Mouse (Mus musculus): ENCODE data around the gene Mturn. TPM values are rescaled to one million over a fixed set of nuclear protein-coding genes. Genes with fewer than 3 reads are reported as not detected.
A peak's percentile ranks its signal among the peaks of the same experiment; 100 is the strongest.

Gene Mturn
- polyA plus RNA-seq, 1 experiment from 2014 or later: 129 TPM

DNA sequence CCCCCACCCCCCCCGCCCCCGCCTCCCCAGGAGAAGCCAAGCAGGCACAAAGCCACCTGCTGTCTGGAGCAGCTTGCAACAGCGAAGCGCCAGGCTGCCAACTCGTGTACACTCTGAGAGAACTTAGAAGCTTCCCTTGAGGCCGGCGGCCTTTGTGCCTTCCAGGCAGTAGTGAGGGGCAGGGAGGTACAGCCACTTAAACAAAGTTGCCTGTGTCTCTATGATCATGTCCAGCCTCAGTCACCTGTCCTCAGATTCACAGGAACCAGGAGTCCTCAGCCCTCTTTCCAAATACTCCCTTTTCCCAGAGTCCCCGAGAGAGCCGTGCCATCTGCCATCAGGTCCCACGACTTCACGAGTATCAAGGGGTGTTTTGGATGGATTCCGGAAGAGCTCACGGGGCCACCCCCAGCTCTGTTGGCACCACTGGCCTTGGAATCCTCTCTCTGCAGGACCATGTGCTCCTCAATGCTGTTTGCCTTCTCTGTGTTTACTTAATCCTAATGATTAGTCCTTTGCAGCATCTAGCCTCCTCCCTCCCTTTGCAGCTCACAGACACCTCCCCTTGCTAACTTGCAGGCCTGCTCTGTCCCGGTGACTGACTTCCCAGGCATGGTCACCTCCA, 38.4 kb downstream of the Mturn start:
- Histone ChIP-seq H3K27me3 (no peaks in the 10 kb centered on the region), H3K4me3 (no peak overlapping the region), H3K4me1 (peaks cover 18% of the 10 kb centered on the region), H3K4me2 (replicated peaks) (0 out of 2 replicates have a peak overlapping the region, but pooled peaks have one; percentile 5), H3K9me3 (no peaks in the 10 kb centered on the region), H3K9ac (replicated peaks) (no peak overlapping the region), H3K36me3 (no peaks in the 10 kb centered on the region), H3K27ac (replicated peaks) (peak overlapping the region; percentile 84)
- 23% methylated on average over 14 of the region's 14 CpGs for WGBS
- peak; percentile 82 for ATAC-seq (replicated peaks)

GRCm38 (mm10) chr6:54720512-54721251, 39.3 kb downstream of the Mturn start:
- no peaks in the 10 kb centered on the region for H3K9me3 ChIP-seq
- no peaks in the 10 kb centered on the region for H3K27me3 ChIP-seq
- H3K4me3 ChIP-seq: no peak overlapping the region
- 56% methylated on average over 9 of the region's 9 CpGs for WGBS
- peak overlapping the region; percentile 84 for H3K27ac ChIP-seq (replicated peaks)
- no peak overlapping the region for H3K4me2 ChIP-seq (replicated peaks)
- H3K4me1 ChIP-seq: peaks cover 18% of the 10 kb centered on the region
- H3K9ac ChIP-seq (replicated peaks): no peak overlapping the region
- no peak for ATAC-seq (replicated peaks)
- H3K36me3 ChIP-seq: no peaks in the 10 kb centered on the region

DNA sequence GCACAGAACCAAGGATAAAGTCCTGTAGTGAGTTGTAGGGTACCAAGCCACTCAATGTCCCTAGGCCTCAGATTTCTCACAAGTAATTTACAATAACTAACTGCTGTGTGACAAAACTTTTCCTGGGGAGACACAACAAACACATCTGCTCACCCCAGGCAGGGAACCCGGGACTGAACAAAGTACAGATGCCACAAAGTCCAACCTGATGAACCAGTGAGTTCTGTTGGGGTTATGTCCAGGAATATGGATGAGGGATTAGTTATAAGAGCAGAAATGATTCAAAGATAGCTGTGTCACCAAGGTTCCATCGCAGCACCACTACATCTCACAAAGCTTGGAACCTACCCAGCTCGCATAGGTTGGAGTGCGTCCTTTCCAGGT, 39.8 kb downstream of the Mturn start:
- Histone ChIP-seq H3K4me3 (no peak overlapping the region), H3K4me1 (peaks cover 18% of the 10 kb centered on the region), H3K9ac (replicated peaks) (no peak overlapping the region), H3K27ac (replicated peaks) (no peak overlapping the region), H3K4me2 (replicated peaks) (no peak overlapping the region), H3K9me3 (no peaks in the 10 kb centered on the region), H3K27me3 (no peaks in the 10 kb centered on the region), H3K36me3 (no peaks in the 10 kb centered on the region)
- no peak for ATAC-seq (replicated peaks)
- WGBS: 90% methylated on average over 4 of the region's 4 CpGs

DNA sequence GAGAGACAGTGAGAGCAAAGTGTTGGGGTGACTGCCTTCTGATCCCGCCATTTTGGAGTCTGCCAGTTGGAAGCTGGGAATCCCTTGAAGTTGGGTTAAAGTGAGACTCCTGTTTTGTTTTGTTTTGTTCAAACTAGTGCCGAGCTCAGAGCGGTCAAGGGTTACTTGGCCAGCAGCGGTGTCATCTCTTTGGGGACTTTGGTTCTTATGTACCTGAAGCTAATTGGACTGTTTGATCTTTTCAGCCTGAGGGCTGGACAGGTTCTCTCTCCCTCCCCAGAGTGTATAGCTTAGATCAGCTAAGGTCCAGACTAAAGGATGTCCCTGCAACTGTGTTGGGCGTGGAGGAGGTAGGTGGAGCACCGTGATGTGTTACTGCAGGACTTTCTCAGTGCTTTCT, 44.9 kb downstream of the Mturn start:
- no peak for ATAC-seq (replicated peaks)

DNA sequence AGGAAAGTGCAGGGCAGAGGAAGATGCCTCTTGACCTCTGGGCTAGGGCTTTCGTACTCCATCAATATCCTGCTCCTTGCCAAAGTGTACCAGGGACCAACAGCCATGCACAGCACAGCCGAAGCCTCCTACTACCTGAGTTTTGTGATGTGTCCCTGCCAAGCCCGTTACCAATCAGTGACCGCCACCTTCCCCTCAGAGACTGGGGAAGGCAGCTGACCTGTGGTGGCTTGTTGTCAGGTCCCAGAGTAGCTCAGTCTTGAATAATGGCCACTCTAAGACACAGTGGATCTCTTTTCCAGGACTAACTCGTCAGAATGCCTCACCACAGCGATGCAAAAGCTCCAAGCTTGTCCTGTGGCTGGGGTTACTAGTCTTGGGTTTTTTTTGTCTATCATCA, 45.4 kb downstream of the Mturn start:
- Histone ChIP-seq H3K4me3 (no peak overlapping the region), H3K9me3 (no peaks in the 10 kb centered on the region), H3K9ac (replicated peaks) (no peak overlapping the region), H3K27me3 (no peaks in the 10 kb centered on the region), H3K27ac (replicated peaks) (no peak overlapping the region), H3K36me3 (no peaks in the 10 kb centered on the region), H3K4me2 (replicated peaks) (no peak overlapping the region), H3K4me1 (peaks cover 4% of the 10 kb centered on the region; the same call in 1 of the 2 replicates)
- no peak for ATAC-seq (replicated peaks)
- 88% methylated on average over 6 of the region's 6 CpGs for whole genome bisulfite sequencing

More for the DNA sequence above, 44.9 kb downstream of the Mturn start:
- Histone ChIP-seq H3K9me3 (no peaks in the 10 kb centered on the region), H3K27ac (replicated peaks) (no peak overlapping the region), H3K36me3 (no peaks in the 10 kb centered on the region), H3K9ac (replicated peaks) (no peak overlapping the region), H3K4me3 (no peak overlapping the region), H3K4me2 (replicated peaks) (no peak overlapping the region), H3K4me1 (no peaks in the 10 kb centered on the region), H3K27me3 (no peaks in the 10 kb centered on the region)
- WGBS: 88% methylated on average over 6 of the region's 6 CpGs

DNA sequence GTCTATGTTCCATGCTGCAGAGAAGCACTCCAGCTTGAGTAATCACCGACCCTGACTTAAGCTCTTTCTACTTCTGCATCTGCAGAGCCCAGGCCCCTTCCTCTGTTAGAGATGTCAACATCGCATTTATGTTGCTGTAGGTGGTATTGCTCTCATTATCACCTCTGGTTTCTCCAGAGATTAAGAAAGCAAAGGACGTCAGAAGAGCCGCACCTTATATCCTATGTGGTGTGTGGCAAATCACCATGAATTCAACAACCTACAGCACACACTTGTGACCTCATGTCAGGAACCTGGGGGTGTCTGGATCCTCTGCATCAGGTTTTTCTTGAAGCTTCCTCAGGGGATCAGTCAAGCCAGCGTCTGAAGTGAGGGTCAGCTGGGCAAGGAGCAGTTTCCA, 46.0 kb downstream of the Mturn start:
- no peaks in the 10 kb centered on the region for H3K9me3 ChIP-seq
- no peak overlapping the region for H3K9ac ChIP-seq (replicated peaks)
- no peak overlapping the region for H3K4me2 ChIP-seq (replicated peaks)
- 96% methylated on average over 5 of the region's 5 CpGs for WGBS
- H3K36me3 ChIP-seq: no peaks in the 10 kb centered on the region
- no peak for ATAC-seq (replicated peaks)
- peaks cover 10% of the 10 kb centered on the region for H3K4me1 ChIP-seq
- H3K27me3 ChIP-seq: no peaks in the 10 kb centered on the region
- no peak overlapping the region for H3K4me3 ChIP-seq
- H3K27ac ChIP-seq (replicated peaks): no peak overlapping the region

DNA sequence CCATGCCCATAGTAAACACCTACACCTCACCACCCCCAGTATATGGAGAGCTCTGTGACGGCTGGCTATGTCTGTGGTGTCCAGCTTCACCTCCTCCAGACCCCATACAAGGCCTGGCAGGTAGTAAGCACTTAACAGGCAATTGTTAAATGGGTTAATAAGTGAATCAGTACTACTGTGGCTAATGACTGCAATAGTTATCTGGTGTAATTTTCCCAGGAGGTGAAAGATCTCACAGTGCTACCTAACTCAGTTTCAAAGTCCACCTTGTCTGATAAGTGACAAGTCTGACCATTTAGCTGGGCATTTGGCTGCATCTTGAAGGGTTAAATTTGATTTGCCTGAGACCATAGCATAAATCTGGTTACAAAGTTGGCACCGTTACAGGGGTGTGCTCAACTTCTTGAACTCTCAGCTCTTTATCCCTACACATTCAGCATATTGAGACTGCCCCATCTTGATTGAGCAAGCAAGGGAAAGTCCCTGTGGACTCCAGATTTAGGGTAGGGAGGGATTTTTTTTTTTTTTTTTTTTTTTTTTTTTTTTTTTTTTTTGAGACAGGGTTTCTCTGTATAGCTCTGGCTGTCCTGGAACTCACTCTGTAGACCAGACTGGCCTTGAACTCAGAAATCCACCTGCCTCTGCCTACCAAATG, 48.2 kb downstream of the Mturn start:
- Histone ChIP-seq H3K9me3 (no peaks in the 10 kb centered on the region), H3K4me1 (peaks cover 22% of the 10 kb centered on the region), H3K36me3 (no peaks in the 10 kb centered on the region), H3K27ac (replicated peaks) (no peak overlapping the region), H3K9ac (replicated peaks) (no peak overlapping the region), H3K27me3 (no peaks in the 10 kb centered on the region), H3K4me3 (no peak overlapping the region), H3K4me2 (replicated peaks) (no peak overlapping the region)
- 81% methylated on average over 2 of the region's 2 CpGs for WGBS
- ATAC-seq (replicated peaks): no peak

DNA sequence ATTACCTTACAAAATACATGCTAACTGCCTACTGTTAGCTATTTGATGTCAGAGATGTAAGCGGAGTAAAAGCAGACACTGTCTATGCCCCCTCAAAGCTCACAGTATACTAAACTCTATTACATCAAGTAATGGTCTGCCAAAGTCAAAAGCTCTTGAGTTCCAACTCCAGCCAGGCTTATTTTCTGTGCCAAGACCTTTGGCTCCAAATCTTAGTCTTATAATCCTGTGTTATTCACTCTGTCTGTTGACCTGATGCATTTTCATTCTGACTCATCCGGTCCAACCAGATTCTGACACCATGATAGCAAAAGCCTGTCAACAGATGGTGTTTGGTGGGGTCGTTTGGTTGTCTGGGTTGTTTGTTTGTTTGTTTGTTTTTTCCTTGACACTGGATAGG, 50.3 kb downstream of the Mturn start:
- 69% methylated on average over 3 of the region's 3 CpGs for WGBS
- ATAC-seq (replicated peaks): no peak
- no peak overlapping the region; the same call in 1 of the 2 replicates for H3K27ac ChIP-seq (replicated peaks)

GRCm38 (mm10) chr6:54732721-54733120, 51.3 kb downstream of the Mturn start:
- no peak overlapping the region for H3K9ac ChIP-seq (replicated peaks)
- H3K9me3 ChIP-seq: no peaks in the 10 kb centered on the region
- H3K36me3 ChIP-seq: no peaks in the 10 kb centered on the region
- H3K27ac ChIP-seq (replicated peaks): peak overlapping the region; percentile 85
- no peak overlapping the region for H3K4me2 ChIP-seq (replicated peaks)
- 0 out of 2 replicates have a peak, but pooled peaks have one; percentile 48 for ATAC-seq (replicated peaks)
- no peaks in the 10 kb centered on the region for H3K27me3 ChIP-seq
- no peak overlapping the region for H3K4me3 ChIP-seq
- 56% methylated on average over 7 of the region's 7 CpGs for WGBS
- H3K4me1 ChIP-seq: peaks cover 22% of the 10 kb centered on the region

More for the DNA sequence above, 50.3 kb downstream of the Mturn start:
- H3K9ac ChIP-seq (replicated peaks): no peak overlapping the region
- H3K4me3 ChIP-seq: no peak overlapping the region
- no peaks in the 10 kb centered on the region for H3K36me3 ChIP-seq
- H3K4me1 ChIP-seq: peaks cover 22% of the 10 kb centered on the region
- H3K4me2 ChIP-seq (replicated peaks): no peak overlapping the region
- no peaks in the 10 kb centered on the region for H3K27me3 ChIP-seq
- no peaks in the 10 kb centered on the region for H3K9me3 ChIP-seq

GRCm38 (mm10) chr6:54736126-54736525, 54.7 kb downstream of the Mturn start:
- WGBS: 71% methylated on average over 9 of the region's 9 CpGs
- no peaks in the 10 kb centered on the region for H3K36me3 ChIP-seq
- no peak for ATAC-seq (replicated peaks)
- H3K27me3 ChIP-seq: no peaks in the 10 kb centered on the region
- no peaks in the 10 kb centered on the region for H3K9me3 ChIP-seq
- no peak overlapping the region for H3K27ac ChIP-seq (replicated peaks)
- no peak overlapping the region for H3K4me2 ChIP-seq (replicated peaks)
- no peak overlapping the region for H3K4me3 ChIP-seq
- no peak overlapping the region for H3K9ac ChIP-seq (replicated peaks)
- H3K4me1 ChIP-seq: peaks cover 22% of the 10 kb centered on the region

DNA sequence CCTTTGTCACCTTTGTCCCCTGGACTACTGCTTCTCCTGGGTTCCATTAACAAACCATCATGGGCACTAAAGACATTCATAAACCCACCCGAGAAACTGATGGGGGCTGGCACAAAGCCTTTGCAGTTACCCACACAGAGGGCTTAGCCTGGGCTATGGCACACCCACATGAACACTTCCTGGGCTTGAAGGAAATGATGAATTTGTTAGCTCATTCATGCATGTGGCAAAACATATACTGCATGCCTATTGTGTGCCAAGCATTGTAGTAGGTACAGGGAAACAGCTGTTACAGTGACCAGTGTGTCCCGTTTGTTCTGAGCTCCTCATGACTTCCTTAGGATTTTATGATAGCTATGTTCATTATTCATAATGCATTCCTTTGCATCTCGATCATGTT, 55.8 kb downstream of the Mturn start:
- ATAC-seq (replicated peaks): no peak
- Histone ChIP-seq H3K9me3 (no peaks in the 10 kb centered on the region), H3K36me3 (no peaks in the 10 kb centered on the region), H3K27me3 (no peaks in the 10 kb centered on the region), H3K27ac (replicated peaks) (no peak overlapping the region), H3K4me2 (replicated peaks) (no peak overlapping the region), H3K4me3 (no peak overlapping the region), H3K9ac (replicated peaks) (no peak overlapping the region), H3K4me1 (peaks cover 14% of the 10 kb centered on the region)
- WGBS: 88% methylated on average over 3 of the region's 3 CpGs

- no peak overlapping the region for H3K9ac ChIP-seq (replicated peaks)
- H3K27ac ChIP-seq (replicated peaks): no peak overlapping the region
- H3K4me2 ChIP-seq (replicated peaks): no peak overlapping the region
- 89% methylated on average over 3 of the region's 3 CpGs for WGBS
- no peak overlapping the region for H3K4me3 ChIP-seq
- no peaks in the 10 kb centered on the region for H3K9me3 ChIP-seq
- H3K36me3 ChIP-seq: no peaks in the 10 kb centered on the region
- no peak for ATAC-seq (replicated peaks)
- H3K27me3 ChIP-seq: no peaks in the 10 kb centered on the region
- H3K4me1 ChIP-seq: peaks cover 10% of the 10 kb centered on the region
These were observed 56.3 kb downstream of the Mturn start for GRCm38 (mm10) chr6:54737684-54738083.
